Mouse (Mus musculus) E14TG2a.4 (cell line): ENCODE results near the gene Ago1.

Source experiments
- H3K27me3 ChIP-seq: 2 replicates; pipeline ENCODE4 v1.6.1; 2014; ENCODE audit warnings: low read length, control low read depth; ENCODE audit not compliant: insufficient read depth
- H3K36me3 ChIP-seq: 2 replicates; pipeline ENCODE4 v1.6.1; 2014; ENCODE audit warnings: low read length, control low read depth; ENCODE audit not compliant: insufficient read depth
- H3K4me1 ChIP-seq: replicated peaks from 2 replicates; pipeline ENCODE4 v1.6.1; 2014; ENCODE audit warnings: low read depth, low read length, control low read depth
- H3K4me3 ChIP-seq: replicated peaks from 2 replicates; pipeline ENCODE4 v1.5.1; 2014; ENCODE audit warnings: mild to moderate bottlenecking, low read length
- H3K9me3 ChIP-seq: 2 replicates; pipeline ENCODE4 v1.6.1; 2014; ENCODE audit warnings: low read length, control low read depth
- CTCF ChIP-seq: conservative IDR thresholded peaks from 2 replicates; pipeline ENCODE4 v1.5.1; 2014; ENCODE audit warnings: low read length
- NANOG ChIP-seq: IDR thresholded peaks from 2 replicates; pipeline ENCODE4 v1.6.1; 2014; ENCODE audit warnings: borderline replicate concordance, low read length, mixed read lengths
- POU5F1 ChIP-seq: IDR thresholded peaks from 2 replicates; pipeline ENCODE4 v1.6.1; 2014; ENCODE audit warnings: low read length, borderline replicate concordance

Ago1 gene

GRCm38 (mm10) chr4:126482951-126483350 is 14.6 kb upstream of the Ago1 start:
- H3K4me3 ChIP-seq = no peak overlapping the region
- TF ChIP-seq CTCF (no peak), POU5F1 (no peak), NANOG (no peak)
- peaks cover 17% of the 10 kb centered on the region for H3K4me1 ChIP-seq
- H3K27me3 ChIP-seq = peaks cover 25% of the 10 kb centered on the region; the same call in 1 of the 2 replicates
- H3K36me3 ChIP-seq = no peaks in the 10 kb centered on the region
- no peaks in the 10 kb centered on the region for H3K9me3 ChIP-seq

GRCm38 (mm10) chr4:126481461-126481860 is 13.1 kb upstream of the Ago1 start:
- H3K4me3 ChIP-seq = no peak overlapping the region
- TF ChIP-seq NANOG = no peak
- no peak for TF ChIP-seq CTCF
- TF ChIP-seq POU5F1 = no peak
- no peaks in the 10 kb centered on the region for H3K9me3 ChIP-seq
- no peaks in the 10 kb centered on the region for H3K36me3 ChIP-seq
- H3K4me1 ChIP-seq = peaks cover 19% of the 10 kb centered on the region
- H3K27me3 ChIP-seq = peaks cover 25% of the 10 kb centered on the region; the same call in 1 of the 2 replicates

DNA sequence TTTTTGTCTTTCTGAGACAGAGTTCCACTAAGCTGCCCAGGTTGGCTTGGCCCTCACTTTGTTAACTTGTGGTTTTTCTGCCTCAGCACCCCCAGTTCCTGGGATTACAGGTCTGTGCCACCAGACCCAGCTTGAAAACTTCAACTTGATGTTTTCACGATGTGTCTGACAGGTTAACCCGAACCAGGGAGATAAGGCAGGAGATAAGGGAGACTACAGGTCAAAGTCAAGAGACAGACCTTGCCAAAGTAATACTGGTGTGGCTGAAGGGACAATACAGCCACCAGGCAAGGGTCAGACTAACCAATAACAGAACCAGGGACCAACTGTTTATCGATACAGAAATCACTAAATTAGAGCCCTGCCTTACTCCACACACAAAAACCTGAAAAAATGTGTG is 11.9 kb upstream of the Ago1 start:
- TF ChIP-seq CTCF (no peak), NANOG (no peak), POU5F1 (no peak)
- Histone ChIP-seq H3K27me3 (peaks cover 17% of the 10 kb centered on the region; the same call in 1 of the 2 replicates), H3K4me3 (no peak overlapping the region), H3K4me1 (peaks cover 23% of the 10 kb centered on the region), H3K36me3 (no peaks in the 10 kb centered on the region), H3K9me3 (no peaks in the 10 kb centered on the region)

DNA sequence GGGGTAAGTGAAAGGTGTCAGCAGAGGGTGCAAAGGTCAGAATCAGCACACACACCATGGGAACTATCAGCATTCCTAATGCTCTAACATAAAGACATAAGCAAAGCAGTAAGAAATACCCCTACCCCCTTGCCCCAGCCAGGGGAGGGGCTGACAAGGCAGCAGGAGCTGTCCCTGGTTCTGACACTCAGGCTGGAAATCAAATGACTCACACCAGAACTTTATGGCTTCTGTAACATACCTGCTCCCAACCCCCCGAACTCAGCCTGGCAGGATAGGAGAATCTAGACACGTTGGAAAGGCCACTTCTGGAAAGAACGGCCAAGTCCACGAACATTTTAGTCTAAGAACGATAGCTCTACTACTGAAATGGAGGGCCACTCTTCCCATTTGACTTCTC is 4.6 kb upstream of the Ago1 start:
- Histone ChIP-seq H3K4me3 (no peak overlapping the region), H3K36me3 (no peaks in the 10 kb centered on the region), H3K27me3 (no peaks in the 10 kb centered on the region), H3K4me1 (peaks cover 15% of the 10 kb centered on the region), H3K9me3 (no peaks in the 10 kb centered on the region)
- TF ChIP-seq NANOG = no peak

DNA sequence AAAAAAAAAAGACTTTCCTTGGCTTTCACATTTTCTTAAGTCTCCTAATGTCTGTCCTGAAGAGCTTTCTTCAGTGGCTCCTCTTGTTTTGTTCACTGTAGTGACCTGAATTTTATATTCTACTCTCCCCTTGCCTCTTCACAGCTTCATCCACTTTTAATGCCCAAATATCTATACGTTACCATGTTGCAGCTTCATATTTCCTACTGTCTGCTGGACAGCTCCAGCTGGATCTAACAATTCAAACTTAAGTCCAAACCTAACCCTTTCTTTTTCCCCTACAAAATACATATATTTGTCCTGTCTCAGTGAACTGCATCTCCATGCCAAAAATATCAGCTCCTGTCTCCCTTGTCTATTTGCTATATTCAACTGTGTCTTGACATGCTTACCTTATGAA is 951 bp upstream of the Ago1 start:
- no peaks in the 10 kb centered on the region for H3K36me3 ChIP-seq
- no peaks in the 10 kb centered on the region for H3K27me3 ChIP-seq
- H3K4me1 ChIP-seq = peaks cover 27% of the 10 kb centered on the region
- TF ChIP-seq POU5F1 (no peak), NANOG (no peak), CTCF (no peak)
- no peaks in the 10 kb centered on the region for H3K9me3 ChIP-seq
- H3K4me3 ChIP-seq = peak overlapping the region; percentile 100; the same call in 1 of the 2 replicates

DNA sequence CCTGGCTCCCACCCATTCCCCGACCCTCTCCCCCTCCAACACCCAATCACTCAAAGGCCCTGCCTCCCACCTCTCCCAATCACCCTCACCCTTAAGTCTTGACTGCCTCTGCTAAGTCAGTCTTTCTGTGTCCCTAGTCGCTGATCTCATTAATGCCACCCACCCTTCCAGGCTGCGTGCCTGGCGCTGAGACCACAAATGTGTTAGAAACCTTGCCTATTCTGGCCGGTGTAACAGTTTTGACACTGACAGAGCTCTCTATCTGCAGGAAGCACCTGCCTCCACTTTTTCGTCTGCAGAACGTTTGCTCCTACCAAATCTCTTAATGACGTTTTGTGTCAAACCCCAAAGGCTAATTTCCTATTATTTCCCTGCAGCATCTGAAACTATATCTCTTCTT is 542 bp upstream of the Ago1 start:
- TF ChIP-seq CTCF = no peak
- no peak for TF ChIP-seq POU5F1
- TF ChIP-seq NANOG = no peak
- Histone ChIP-seq H3K4me3 (peak overlapping the region; percentile 100), H3K36me3 (no peaks in the 10 kb centered on the region), H3K9me3 (no peaks in the 10 kb centered on the region), H3K27me3 (no peaks in the 10 kb centered on the region), H3K4me1 (peaks cover 31% of the 10 kb centered on the region)

GRCm38 (mm10) chr4:126467721-126468284 is 580 bp downstream of the Ago1 start:
- H3K4me1 ChIP-seq = peaks cover 40% of the 10 kb centered on the region
- H3K36me3 ChIP-seq = no peaks in the 10 kb centered on the region
- TF ChIP-seq POU5F1 (no peak), CTCF (no peak), NANOG (no peak)
- H3K9me3 ChIP-seq = no peaks in the 10 kb centered on the region
- no peaks in the 10 kb centered on the region for H3K27me3 ChIP-seq
- peak overlapping the region; percentile 100 for H3K4me3 ChIP-seq

DNA sequence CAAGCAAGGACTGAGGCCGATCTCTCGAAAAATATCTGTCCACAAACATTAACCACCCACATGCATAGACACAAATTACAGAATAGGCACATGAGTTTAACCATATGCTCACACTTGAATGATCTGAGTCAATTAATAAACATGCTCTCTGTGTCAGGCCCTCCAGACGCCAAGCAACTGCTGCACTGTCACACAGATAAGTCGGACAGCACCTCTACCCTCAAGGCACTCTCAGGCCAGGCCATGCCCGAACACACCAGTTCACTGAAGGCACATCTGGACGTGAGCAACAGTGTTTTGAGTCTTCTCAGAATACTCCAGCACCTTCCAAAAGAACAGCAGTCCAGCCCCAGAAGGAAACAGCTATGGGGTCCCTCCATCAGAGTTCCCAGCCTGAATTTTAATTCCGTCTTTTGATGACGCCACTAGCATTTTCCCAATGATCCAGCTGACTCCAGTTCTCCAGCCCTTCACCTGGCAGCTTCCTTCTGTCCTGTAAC is 2.1 kb downstream of the Ago1 start:
- TF ChIP-seq POU5F1 = no peak
- TF ChIP-seq NANOG = no peak
- no peak for TF ChIP-seq CTCF
- Histone ChIP-seq H3K27me3 (no peaks in the 10 kb centered on the region), H3K4me1 (peaks cover 55% of the 10 kb centered on the region), H3K9me3 (no peaks in the 10 kb centered on the region), H3K4me3 (peak overlapping the region; percentile 100), H3K36me3 (peaks cover 14% of the 10 kb centered on the region)

- Histone ChIP-seq H3K4me1 (peaks cover 58% of the 10 kb centered on the region), H3K27me3 (no peaks in the 10 kb centered on the region), H3K36me3 (peaks cover 16% of the 10 kb centered on the region), H3K9me3 (no peaks in the 10 kb centered on the region), H3K4me3 (peak overlapping the region; percentile 100)
- TF ChIP-seq POU5F1 = peak; percentile 95
- no peak for TF ChIP-seq CTCF
These were observed 2.5 kb downstream of the Ago1 start for GRCm38 (mm10) chr4:126465843-126466242.
